Mouse (Mus musculus) cerebellum, adult 2 months (tissue): ENCODE data around the gene Adamtsl1.

Source experiments
- CTCF ChIP-seq: fragments of 200-500 bp; IDR thresholded peaks from 2 replicates; pipeline ENCODE4 v1.5.1; 2011; ENCODE audit warnings: low read depth, mild to moderate bottlenecking, control low read depth, low read length, moderate library complexity, borderline replicate concordance; ENCODE audit not compliant: insufficient read depth
- POLR2A ChIP-seq: fragments of 200-500 bp; IDR thresholded peaks from 2 replicates; pipeline ENCODE4 v1.6.1; 2011; ENCODE audit warnings: low read length, control low read depth, borderline replicate concordance; ENCODE audit not compliant: insufficient read depth

- TF ChIP-seq CTCF (no peak), POLR2A (no peak)
Observed at GRCm38 (mm10) chr4:85543221-85543620, 29.2 kb downstream of the Adamtsl1 start.
